Mouse (Mus musculus) kidney, postnatal 10 days (tissue): ENCODE results near the gene Banp.

Source experiments
- DNase-seq: peaks from one replicate; pipeline ENCODE4 v3.0.0; 2021; ENCODE audit warnings: mixed read lengths

The Banp gene

GRCm38 (mm10) chr8:121949222-121949800 lies at the start of gene Banp:
TSS of gene Banp (plus strand) at chr8:121949750.
- no peak for DNase-seq

- no peak for DNase-seq
Observed at GRCm38 (mm10) chr8:121901498-121902236, 47.9 kb upstream of the Banp start.

- no peak for DNase-seq
Observed at GRCm38 (mm10) chr8:121903977-121904376, 45.6 kb upstream of the Banp start.

GRCm38 (mm10) chr8:121904999-121905398 lies 44.6 kb upstream of the Banp start:
- DNase-seq: no peak

GRCm38 (mm10) chr8:121905420-121905819 lies 44.1 kb upstream of the Banp start:
- no peak for DNase-seq

GRCm38 (mm10) chr8:121905864-121906263 lies 43.7 kb upstream of the Banp start:
- no peak for DNase-seq

- peak; percentile 44 for DNase-seq
Observed at GRCm38 (mm10) chr8:121906542-121907512, 42.7 kb upstream of the Banp start.

GRCm38 (mm10) chr8:121907587-121908248 lies 41.8 kb upstream of the Banp start, which contains the start of gene Slc7a5:
TSS of gene Slc7a5 (minus strand) at chr8:121907694.
- peak; percentile 99 for DNase-seq

GRCm38 (mm10) chr8:121908378-121909147 lies 41.0 kb upstream of the Banp start:
- DNase-seq: no peak

GRCm38 (mm10) chr8:121909148-121909541 lies 40.4 kb upstream of the Banp start:
- no peak for DNase-seq

- peak; percentile 88 for DNase-seq
Observed at GRCm38 (mm10) chr8:121909663-121910062, 39.9 kb upstream of the Banp start.

- DNase-seq: no peak
Observed at GRCm38 (mm10) chr8:121911400-121911799, 38.1 kb upstream of the Banp start.

- no peak for DNase-seq
Observed at GRCm38 (mm10) chr8:121911987-121912386, 37.6 kb upstream of the Banp start.

GRCm38 (mm10) chr8:121912831-121913230 lies 36.7 kb upstream of the Banp start:
- DNase-seq: no peak

- no peak for DNase-seq
Observed at GRCm38 (mm10) chr8:121913378-121913777, 36.2 kb upstream of the Banp start.

GRCm38 (mm10) chr8:121919158-121919557 lies 30.4 kb upstream of the Banp start:
- DNase-seq: no peak

GRCm38 (mm10) chr8:121919731-121920130 lies 29.8 kb upstream of the Banp start:
- no peak for DNase-seq

GRCm38 (mm10) chr8:121921582-121921981 lies 28.0 kb upstream of the Banp start:
- no peak for DNase-seq

GRCm38 (mm10) chr8:121922101-121922500 lies 27.4 kb upstream of the Banp start:
- DNase-seq: peak; percentile 79

- DNase-seq: no peak
Observed at GRCm38 (mm10) chr8:121924681-121925080, 24.9 kb upstream of the Banp start.

GRCm38 (mm10) chr8:121925624-121926023 lies 23.9 kb upstream of the Banp start:
- DNase-seq: peak; percentile 91

- no peak for DNase-seq
Observed at GRCm38 (mm10) chr8:121926266-121926665, 23.3 kb upstream of the Banp start.
